Mouse (Mus musculus) C2C12 (cell line): ENCODE data around the gene Dync1i1.

Source experiments
- CEBPB ChIP-seq: IDR thresholded peaks from one replicate; pipeline ENCODE4 v1.6.1; 2011; ENCODE audit warnings: low read depth, mild to moderate bottlenecking, control low read depth, moderate library complexity
- CTCF ChIP-seq: IDR thresholded peaks from one replicate; pipeline ENCODE4 v1.5.1; 2011; ENCODE audit not compliant: control insufficient read depth, insufficient read depth, insufficient read length
- MYOD1 ChIP-seq: IDR thresholded peaks from one replicate; pipeline ENCODE4 v1.6.1; 2011; ENCODE audit warnings: low read depth; ENCODE audit not compliant: control insufficient read depth, insufficient read length

DNA sequence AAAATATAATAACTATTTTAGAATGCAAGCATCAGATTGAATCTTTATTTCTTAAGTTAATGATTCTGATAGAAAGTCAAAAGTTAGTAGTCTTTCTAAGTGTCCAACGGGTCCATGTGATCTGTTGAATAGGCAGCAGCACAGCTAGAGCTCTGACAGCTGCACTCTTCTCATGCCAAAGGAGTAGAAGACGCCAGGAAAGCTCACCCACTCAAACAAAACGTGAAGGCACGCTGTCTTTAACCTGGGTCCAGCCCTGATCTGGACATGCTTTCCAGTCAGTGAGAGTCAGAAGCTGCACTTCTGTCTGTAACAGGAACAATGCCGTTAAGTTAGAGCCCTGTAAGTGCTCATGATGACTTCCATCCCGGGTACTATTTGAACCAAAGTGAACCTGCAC, 56.3 kb downstream of the Dync1i1 start:
- TF ChIP-seq CTCF (no peak), CEBPB (no peak), MYOD1 (no peak)
